Mouse (Mus musculus) layer of hippocampus, postnatal 25 days (tissue): ENCODE data around the gene Popdc3. TPM values are rescaled to one million over a fixed set of nuclear protein-coding genes. Genes with fewer than 3 reads are reported as not detected.
A peak's percentile ranks its signal among the peaks of the same experiment; 100 is the strongest.
"Not testable (repeated sequence)": the region's sequence is repeated elsewhere in the genome, so short reads cannot be mapped to it uniquely, and the experiment has no call there.

Experiments used
- DNase-seq, 2 experiments: peaks; one replicate each; pipeline ENCODE4 v3.0.0; 2022; ENCODE audit warnings: mixed read lengths in 2 of 2, low spot score in 1 of 2; ENCODE audit errors: extremely low spot score in 1 of 2
- total RNA-seq, 2 experiments: library from RNA; stranded (reverse); gene quantifications; 2 replicates each; pipeline ENCODE4 v1.2.3; 2021

The Popdc3 gene
- total RNA-seq, 2 experiments from 2014 or later, result 4.3 to 6.7 TPM

- DNase-seq, result no peak
These were observed 125.6 kb downstream of the Popdc3 start for GRCm38 (mm10) chr10:45303315-45304036.

DNA sequence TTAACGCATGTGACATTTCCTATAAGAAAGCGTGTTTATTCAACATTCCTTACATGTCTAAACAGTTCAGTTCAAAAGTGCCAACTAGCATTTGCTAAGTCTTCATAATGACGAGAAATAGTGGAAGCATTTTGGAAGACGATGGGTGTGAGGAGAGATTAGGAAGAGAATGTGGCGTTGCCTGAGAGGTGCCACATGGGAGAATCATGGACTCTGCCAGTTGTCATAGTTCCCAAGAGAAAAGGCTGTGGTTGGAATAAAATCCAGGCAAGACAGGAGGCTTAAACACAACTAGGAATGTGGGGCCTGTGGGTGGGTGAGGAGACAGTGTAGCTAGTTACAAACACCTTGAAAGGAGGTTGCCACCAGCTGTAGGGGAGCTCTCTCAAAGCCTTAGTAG lies 127.3 kb downstream of the Popdc3 start:
- no peak for DNase-seq

DNA sequence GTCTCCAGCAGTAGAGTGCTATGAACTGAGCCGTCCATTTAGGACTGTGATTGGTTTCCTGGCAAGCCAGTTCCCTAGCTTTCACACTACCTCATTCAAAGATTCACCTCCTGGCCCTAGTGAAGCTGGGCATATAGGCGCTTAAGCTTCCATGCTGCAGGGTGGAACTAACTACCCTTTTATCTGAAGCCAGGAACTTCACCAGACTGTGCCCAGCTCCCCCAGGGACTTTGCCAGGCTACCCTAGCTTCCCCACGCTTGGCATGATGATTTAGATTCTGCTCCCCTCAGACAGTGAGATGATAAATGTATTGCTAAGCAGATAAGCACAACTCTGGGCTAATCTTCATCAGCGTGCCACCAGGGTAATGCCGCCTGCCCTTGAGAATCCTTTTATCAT lies 133.2 kb downstream of the Popdc3 start:
- DNase-seq, result no peak

GRCm38 (mm10) chr10:45311624-45312023 lies 133.7 kb downstream of the Popdc3 start:
- no peak for DNase-seq

- DNase-seq, result no peak
These were observed 137.0 kb downstream of the Popdc3 start for GRCm38 (mm10) chr10:45314865-45315264.

GRCm38 (mm10) chr10:45318922-45319321 lies 141.0 kb downstream of the Popdc3 start:
- no peak for DNase-seq

GRCm38 (mm10) chr10:45320296-45320695 lies 142.4 kb downstream of the Popdc3 start:
- DNase-seq, result no peak

- DNase-seq, result no peak
These were observed 146.3 kb downstream of the Popdc3 start for GRCm38 (mm10) chr10:45324159-45324558.

- no peak for DNase-seq
These were observed 150.5 kb downstream of the Popdc3 start for GRCm38 (mm10) chr10:45328196-45329000.

DNA sequence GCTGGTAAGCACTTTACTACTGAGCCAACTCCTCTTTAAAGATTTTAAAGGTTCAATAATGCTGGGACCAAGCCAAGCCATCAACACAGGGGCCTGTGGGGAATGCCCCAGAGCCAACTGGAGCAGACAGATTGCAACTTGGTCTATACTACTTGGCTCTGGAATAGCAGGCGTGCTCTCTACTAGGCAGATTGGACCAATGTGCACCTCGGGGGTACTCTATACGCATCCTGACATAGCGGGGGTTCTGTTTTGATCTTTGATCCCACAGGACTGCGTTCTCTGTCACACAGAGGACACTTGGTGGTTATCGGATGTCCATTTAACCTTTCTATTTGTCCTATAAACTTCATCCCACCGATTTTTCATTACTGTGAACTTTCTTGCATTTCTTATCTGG lies 157.0 kb downstream of the Popdc3 start:
- no peak for DNase-seq

DNA sequence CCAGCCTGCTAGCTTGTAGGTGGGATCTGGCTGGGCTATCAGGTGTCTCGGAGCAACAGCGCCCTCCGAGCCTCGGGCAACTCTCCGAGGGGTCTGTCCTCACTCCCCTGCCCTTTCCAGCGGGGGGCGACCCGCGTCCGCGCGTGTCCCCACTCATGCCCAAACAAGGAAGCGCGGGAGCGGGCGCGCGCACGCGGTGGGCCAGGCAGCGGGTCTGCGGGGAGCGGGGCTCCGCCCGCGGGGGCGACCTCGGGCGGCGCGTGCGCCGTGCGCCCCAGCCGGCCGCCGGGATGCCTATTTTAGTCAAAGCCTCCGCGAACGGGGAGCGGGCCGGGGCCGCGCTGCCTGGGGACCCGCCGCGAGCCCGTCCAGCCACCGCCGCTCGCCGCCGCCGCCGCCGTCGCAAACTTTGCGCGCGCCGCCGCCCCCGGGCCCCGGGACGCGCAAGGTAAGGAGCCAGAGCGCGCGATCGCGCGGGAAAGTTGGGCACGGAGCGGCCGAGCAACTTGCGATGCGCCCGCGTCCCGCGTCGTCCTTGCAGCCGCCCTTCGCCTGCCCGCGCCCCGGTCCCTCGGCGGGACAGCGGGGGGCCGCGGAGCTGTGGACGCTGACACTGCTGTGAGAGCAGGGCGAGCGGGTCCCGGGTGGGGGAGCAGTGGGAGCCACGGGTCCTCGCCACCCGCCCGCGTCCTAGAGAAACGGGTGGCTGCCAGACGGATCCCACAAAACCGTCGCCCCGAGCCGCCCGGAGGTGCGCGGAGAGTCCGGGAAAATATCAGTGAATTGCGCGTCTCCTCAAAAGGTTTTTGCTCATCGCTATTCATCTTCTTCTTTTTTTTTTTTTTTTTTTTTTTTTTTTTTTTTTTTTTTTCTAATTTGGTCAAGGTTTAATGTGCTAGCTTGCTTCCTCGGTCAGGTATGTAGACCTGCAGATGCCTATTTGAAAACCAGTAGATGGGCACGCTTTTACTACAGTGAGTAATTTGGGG lies 157.8 kb downstream of the Popdc3 start, which contains the start of gene Bves:
Gene Bves (plus strand): TSS at position 339 of the 989 bp plus-strand sequence.
- DNase-seq, result peak; percentile 31 to 35

- DNase-seq, result no peak
These were observed 161.2 kb downstream of the Popdc3 start for GRCm38 (mm10) chr10:45339106-45339505.

GRCm38 (mm10) chr10:45344381-45344780 lies 166.5 kb downstream of the Popdc3 start:
- DNase-seq, result no peak

GRCm38 (mm10) chr10:45345217-45345616 lies 167.3 kb downstream of the Popdc3 start:
- no peak for DNase-seq

- DNase-seq, result not testable (repeated sequence)
These were observed 170.2 kb downstream of the Popdc3 start for GRCm38 (mm10) chr10:45348143-45348542.

DNA sequence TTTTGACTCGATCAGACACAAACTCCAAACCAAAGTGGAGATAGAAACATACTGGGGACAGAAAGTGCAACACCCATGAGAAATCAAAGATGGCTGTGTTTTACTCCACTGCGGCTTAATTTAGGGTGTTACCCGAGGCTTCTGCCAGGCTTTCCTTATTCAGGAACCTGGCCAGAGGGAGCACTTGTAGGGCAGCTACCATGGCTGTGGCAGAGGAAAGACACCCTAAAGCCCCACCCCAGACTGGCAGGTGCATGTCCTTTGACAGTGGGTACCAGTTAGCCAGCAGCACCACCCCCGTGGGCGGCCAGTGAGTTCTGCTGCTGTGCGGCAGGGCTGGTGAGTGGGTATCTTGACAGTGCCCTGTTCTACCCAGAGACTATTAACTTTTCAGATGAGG lies 178.2 kb downstream of the Popdc3 start:
- DNase-seq, result no peak

GRCm38 (mm10) chr10:45363396-45363795 lies 185.5 kb downstream of the Popdc3 start:
- DNase-seq, result no peak

GRCm38 (mm10) chr10:45366987-45367705 lies 189.2 kb downstream of the Popdc3 start:
- no peak for DNase-seq
